Mouse (Mus musculus) kidney, adult 2 months (tissue): ENCODE measurements around the gene Usp36.

Source experiments
- CTCF ChIP-seq: fragments of 200-500 bp; conservative IDR thresholded peaks from 2 replicates; pipeline ENCODE4 v1.5.1; 2011; ENCODE audit warnings: low read depth, mild to moderate bottlenecking, control low read depth, low read length, moderate library complexity, mixed read lengths; ENCODE audit not compliant: insufficient read depth, insufficient read length
- POLR2A ChIP-seq: fragments of 200-500 bp; IDR thresholded peaks from one replicate; pipeline ENCODE4 v1.6.1; 2011; ENCODE audit warnings: low read depth, low read length, control low read depth

DNA sequence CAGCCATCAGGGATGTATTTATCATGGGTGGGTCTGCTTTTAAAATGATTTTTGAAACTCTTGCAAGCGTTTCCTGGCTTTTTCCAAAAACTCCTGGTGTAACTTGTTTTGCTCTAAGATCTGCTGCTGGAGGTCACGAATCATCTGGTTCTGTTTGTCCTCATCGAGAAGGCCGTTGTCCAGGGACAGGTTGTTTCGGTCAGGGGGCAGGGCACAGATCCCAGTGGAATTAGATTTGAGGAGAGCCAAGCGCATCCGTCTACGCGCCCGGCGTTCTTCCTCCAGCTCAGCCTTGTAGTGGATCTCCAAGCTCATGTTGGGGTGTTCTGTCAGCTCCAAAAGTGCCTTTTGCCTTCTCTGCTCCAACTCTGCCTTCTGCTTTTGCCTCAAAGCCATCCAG is 42.3 kb upstream of the Usp36 start:
- no peak for TF ChIP-seq POLR2A
- no peak for TF ChIP-seq CTCF
